31 mouse cellular contexts compared by ENCODE assay signal in genomic region chr13:73631837-73632236, GRCm38 (mm10). TPM values are rescaled to one million over a fixed set of nuclear protein-coding genes. Genes with fewer than 3 reads are reported as not detected.
A peak's percentile ranks its signal among the peaks of the same experiment; 100 is the strongest.
DNase-seq lines count a peak whose midpoint lies in the region; ATAC-seq and TF ChIP-seq lines count a peak whose summit lies in the region.
"Had no signal": no experiment of that assay in that cellular context is flagged by ENCODE, and none has a peak within 500 bp of the region (broad histone marks: within the 10 kb centered on the region; RNA-seq: fewer than 3 reads in every experiment).

No protein-coding gene starts in this region.

- H3K27me3 ChIP-seq in intestine, postnatal 0 days (replicated peaks; ENCODE audit: control insufficient read depth, insufficient read depth, low read length): no peaks in the 10 kb centered on the region
- no peaks in the 10 kb centered on the region for H3K27me3 ChIP-seq in intestine, embryonic 15.5 days (replicated peaks)
- H3K27me3 ChIP-seq in liver, adult 2 months (ENCODE audit: control insufficient read depth, insufficient read depth, low read length): no peaks in the 10 kb centered on the region
- no peaks in the 10 kb centered on the region for H3K27me3 ChIP-seq in MEL (ENCODE audit: control insufficient read depth in 1 of 2, insufficient read depth in 2 of 2, low read length in 2 of 2)
- H3K27me3 ChIP-seq: embryonic facial prominence, embryonic 12.5 days; embryonic facial prominence, embryonic 15.5 days; forebrain, embryonic 13.5 days had no signal

- DNase-seq in liver, adult 2 months (ENCODE audit: extremely low read depth, low read depth, low spot score): peak; percentile 10
- DNase-seq in liver: no peak
- DNase-seq in MEL (ENCODE audit: low read depth, low spot score): no peak
- peak; percentile 33 for DNase-seq in brain, adult 2 months (ENCODE audit: low read depth, low spot score)
- DNase-seq in adrenal gland, adult 8-10 months: no peak
- DNase-seq: adrenal gland, postnatal 10 days; adrenal gland, postnatal 36 days; cerebellum, adult 11 months; cerebellum, adult 2 months; cerebellum, adult 9-11 months; cerebellum, postnatal 25 days; gastrocnemius, postnatal 10 days; gastrocnemius, postnatal 36 days; heart, postnatal 36 days; kidney, adult 18-20 months had no signal

- H3K36me3 ChIP-seq in intestine, postnatal 0 days (ENCODE audit: control insufficient read depth, insufficient read depth): peaks cover 10% of the 10 kb centered on the region
- peaks cover 9% of the 10 kb centered on the region; the same call in 1 of the 2 replicates for H3K36me3 ChIP-seq in intestine, embryonic 15.5 days
- H3K36me3 ChIP-seq in liver, adult 2 months (ENCODE audit: control insufficient read depth, insufficient read depth, low read length): no peaks in the 10 kb centered on the region
- peaks cover 0 to 6% of the 10 kb centered on the region in 2 experiments; a peak in 2 of 4 replicates for H3K36me3 ChIP-seq in MEL (ENCODE audit: control insufficient read depth in 1 of 2, insufficient read depth in 2 of 2, low read length in 2 of 2)

- H3K79me2 ChIP-seq in liver, adult 2 months (ENCODE audit: control insufficient read depth, insufficient read depth, low read length): no peaks in the 10 kb centered on the region
- H3K79me2 ChIP-seq in MEL (ENCODE audit: control insufficient read depth, insufficient read depth, low read length, poor library complexity): no peaks in the 10 kb centered on the region

- no peak overlapping the region for H3K27ac ChIP-seq in intestine, postnatal 0 days (ENCODE audit: low read depth, low read length)
- no peak overlapping the region for H3K27ac ChIP-seq in intestine, embryonic 15.5 days
- no peak overlapping the region for H3K27ac ChIP-seq in liver, adult 2 months (replicated peaks; ENCODE audit: insufficient read depth, low read depth, low read length)
- no peak overlapping the region for H3K27ac ChIP-seq in MEL (ENCODE audit: control insufficient read depth, low read depth, low read length)
- H3K27ac ChIP-seq: embryonic facial prominence, embryonic 12.5 days; embryonic facial prominence, embryonic 15.5 days; forebrain, embryonic 13.5 days; hindbrain, embryonic 10.5 days; hindbrain, embryonic 14.5 days had no signal

- no peak for TF ChIP-seq POLR2A in liver, adult 2 months (IDR thresholded peaks at IDR 0.05; ENCODE audit: extremely low read depth, insufficient read depth, low read length)
- no peak for TF ChIP-seq POLR2A in MEL (IDR thresholded peaks at IDR 0.05; ENCODE audit: control insufficient read depth in 1 of 2, insufficient read depth in 1 of 2, low read depth in 1 of 2, low read length in 2 of 2, poor library complexity in 1 of 2)

- H3K9ac ChIP-seq in intestine, postnatal 0 days (ENCODE audit: low read depth, low read length): no peak overlapping the region
- H3K9ac ChIP-seq in intestine, embryonic 15.5 days: no peak overlapping the region
- H3K9ac ChIP-seq in liver, adult 2 months (ENCODE audit: low read depth, low read length): no peak overlapping the region
- no peak overlapping the region for H3K9ac ChIP-seq in MEL (ENCODE audit: control insufficient read depth, low read depth, low read length, poor library complexity, severe bottlenecking)
- H3K9ac ChIP-seq: embryonic facial prominence, embryonic 12.5 days; embryonic facial prominence, embryonic 15.5 days; forebrain, embryonic 13.5 days; hindbrain, embryonic 14.5 days had no signal

- H3K4me3 ChIP-seq in intestine, postnatal 0 days (ENCODE audit: low read depth, low read length): no peak overlapping the region
- H3K4me3 ChIP-seq in intestine, embryonic 15.5 days (replicated peaks): no peak overlapping the region
- no peak overlapping the region for H3K4me3 ChIP-seq in liver, adult 2 months (ENCODE audit: insufficient read depth, low read depth, low read length)
- no peak overlapping the region for H3K4me3 ChIP-seq in MEL (ENCODE audit: control insufficient read depth in 1 of 2, insufficient read depth in 1 of 2, low read depth in 2 of 2, low read length in 2 of 2)
- H3K4me3 ChIP-seq: embryonic facial prominence, embryonic 12.5 days; embryonic facial prominence, embryonic 15.5 days; forebrain, embryonic 13.5 days; hindbrain, embryonic 10.5 days had no signal

- peaks cover 8% of the 10 kb centered on the region; the same call in 1 of the 2 replicates for H3K4me1 ChIP-seq in intestine, postnatal 0 days (replicated peaks; ENCODE audit: control insufficient read depth, insufficient read depth, low read length)
- H3K4me1 ChIP-seq in intestine, embryonic 15.5 days (replicated peaks): peaks cover 8% of the 10 kb centered on the region
- H3K4me1 ChIP-seq in liver, adult 2 months (ENCODE audit: control insufficient read depth, insufficient read depth, low read length): no peaks in the 10 kb centered on the region; the same call in 1 of the 2 replicates
- peaks cover 0 to 24% of the 10 kb centered on the region in 2 experiments; a peak in 2 of 4 replicates for H3K4me1 ChIP-seq in MEL (ENCODE audit: control insufficient read depth in 1 of 2, insufficient read depth in 2 of 2, low read length in 2 of 2)

- WGBS in intestine, postnatal 0 days: 80% methylated on average over 3 of the region's 3 CpGs
- WGBS in intestine, embryonic 15.5 days: 92% methylated on average over 3 of the region's 3 CpGs
- 91% methylated on average over 3 of the region's 3 CpGs for WGBS in liver, adult 2 months

- TF ChIP-seq CTCF in intestine, postnatal 0 days (IDR thresholded peaks at IDR 0.05; ENCODE audit: low read depth): peak; percentile 44
- TF ChIP-seq CTCF in liver, adult 2 months (IDR thresholded peaks at IDR 0.05; ENCODE audit: low read depth, low read length): no peak
- peak in 2 of 3 experiments; percentile 8 to 9; a peak in 1 of 6 replicates for TF ChIP-seq CTCF in MEL (IDR thresholded peaks at IDR 0.05 in 2 of 3, conservative IDR thresholded peaks at IDR 0.05 in 1 of 3; ENCODE audit: control insufficient read depth in 1 of 3, insufficient read depth in 1 of 3, low read depth in 2 of 3, low read length in 3 of 3, poor library complexity in 1 of 3, severe bottlenecking in 1 of 3)

- no peaks in the 10 kb centered on the region for H3K9me3 ChIP-seq in intestine, postnatal 0 days (ENCODE audit: control insufficient read depth)
- no peaks in the 10 kb centered on the region for H3K9me3 ChIP-seq in intestine, embryonic 15.5 days
- no peaks in the 10 kb centered on the region for H3K9me3 ChIP-seq in MEL (replicated peaks; ENCODE audit: insufficient read depth, low read length)
- H3K9me3 ChIP-seq: embryonic facial prominence, embryonic 12.5 days; embryonic facial prominence, embryonic 15.5 days; forebrain, embryonic 13.5 days; hindbrain, embryonic 10.5 days had no signal

- ATAC-seq in intestine, postnatal 0 days: no peak
- no peak for ATAC-seq in intestine, embryonic 15.5 days
- ATAC-seq: forebrain, embryonic 13.5 days; forebrain, embryonic 16.5 days had no signal

- TF ChIP-seq EP300 in MEL (IDR thresholded peaks at IDR 0.05; ENCODE audit: low read depth in 1 of 2, low read length in 2 of 2): no peak

- no peak for TF ChIP-seq RAD21 in MEL (IDR thresholded peaks at IDR 0.05; ENCODE audit: low read depth, low read length)

- no peak overlapping the region for H3K4me2 ChIP-seq in intestine, postnatal 0 days (replicated peaks; ENCODE audit: low read depth)
- H3K4me2 ChIP-seq in intestine, embryonic 15.5 days (replicated peaks): no peak overlapping the region
- H3K4me2 ChIP-seq: embryonic facial prominence, embryonic 12.5 days; embryonic facial prominence, embryonic 15.5 days; forebrain, embryonic 13.5 days; heart, embryonic 11.5 days; hindbrain, embryonic 14.5 days had no signal

TF ChIP-seq in MEL, 35 proteins besides CTCF, POLR2A, EP300 and RAD21 (continues in another document):
- no peak for TF ChIP-seq POLR2AphosphoS2 (IDR thresholded peaks at IDR 0.05; ENCODE audit: low read length)
- TF ChIP-seq MXI1 (IDR thresholded peaks at IDR 0.05; ENCODE audit: low read depth, low read length): no peak
- TF ChIP-seq MEF2A (IDR thresholded peaks at IDR 0.05; ENCODE audit: extremely low read depth, insufficient replicate concordance, low read depth, low read length, poor library complexity, severe bottlenecking): no peak
- TF ChIP-seq MAX (IDR thresholded peaks at IDR 0.05; ENCODE audit: low read length): no peak
- TF ChIP-seq MYB (IDR thresholded peaks at IDR 0.05; ENCODE audit: low read depth, low read length): no peak
- no peak for TF ChIP-seq MAFK (IDR thresholded peaks at IDR 0.05; ENCODE audit: borderline replicate concordance, low read depth, low read length)
- no peak for TF ChIP-seq TCF12 (IDR thresholded peaks at IDR 0.05; ENCODE audit: low read depth, low read length)
- TF ChIP-seq BHLHE40 (IDR thresholded peaks at IDR 0.05; ENCODE audit: borderline replicate concordance, low read depth, low read length): no peak

RNA-seq across cellular contexts. Expression of gene Tert, which starts 5.1 kb away (rescaled TPM):
- polyA plus RNA-seq in intestine, postnatal 0 days (2015; fragmentation: Nextera tagmentation; extraction: Ambion mirVana): 2.4 and 3.0 TPM in 2 replicates
- polyA plus RNA-seq in intestine, embryonic 15.5 days (2015; fragmentation: Nextera tagmentation; extraction: Ambion mirVana): 5.1 and 5.7 TPM in 2 replicates
- total RNA-seq in liver, adult 2 months (2014; rRNA removed): 7.0 and 8.5 TPM in 2 replicates
- polyA plus RNA-seq in liver, adult 2 months (2012; rRNA removed): 13.1 and 16.5 TPM in 2 replicates
- total RNA-seq in MEL (2012; rRNA removed): 1.1 and 1.2 TPM in 2 replicates
- 1 to 10 TPM in 1 of 2 experiments, not detected in 1; 2.0 TPM for polyA plus RNA-seq in MEL (2012; ENCODE audit: insufficient read depth in 1 of 2, insufficient read length in 2 of 2, low read depth in 1 of 2, low replicate concordance in 2 of 2, missing spikeins in 1 of 2)
- 10 to 100 TPM in 3 of 4 experiments, 1 to 10 TPM in 1; 8.7 to 18.7 (median 12.3) TPM for total RNA-seq in adrenal gland, adult 8-10 months (2022)
- total RNA-seq: heart, postnatal 36 days had no signal

RNA-seq across cellular contexts. Expression of gene Clptm1l, which starts 28.0 kb away (rescaled TPM):
- 127 and 132 TPM in 2 replicates for polyA plus RNA-seq in intestine, postnatal 0 days (2015; fragmentation: Nextera tagmentation; extraction: Ambion mirVana)
- 137 and 164 TPM in 2 replicates for polyA plus RNA-seq in intestine, embryonic 15.5 days (2015; fragmentation: Nextera tagmentation; extraction: Ambion mirVana)
- total RNA-seq in liver, adult 2 months (2014; rRNA removed): 95.1 and 108 TPM in 2 replicates
- 116 and 138 TPM in 2 replicates for polyA plus RNA-seq in liver, adult 2 months (2012; rRNA removed)
- total RNA-seq in MEL (2012; rRNA removed): 175 and 197 TPM in 2 replicates
- 100 to 1,000 TPM; 104 to 201 TPM for polyA plus RNA-seq in MEL (2012; ENCODE audit: insufficient read depth in 1 of 2, insufficient read length in 2 of 2, low read depth in 1 of 2, low replicate concordance in 2 of 2, missing spikeins in 1 of 2)
- total RNA-seq in adrenal gland, adult 8-10 months (2022): 100 to 1,000 TPM; 157 to 197 (median 166) TPM

RNA-seq across cellular contexts. Expression of gene Slc6a18, which starts 46.0 kb away (rescaled TPM):
- 0.04 and 0.20 TPM in 2 replicates for polyA plus RNA-seq in intestine, postnatal 0 days (2015; fragmentation: Nextera tagmentation; extraction: Ambion mirVana)
- polyA plus RNA-seq in intestine, embryonic 15.5 days (2015; fragmentation: Nextera tagmentation; extraction: Ambion mirVana): not detected in 2 replicates
- not detected in 2 replicates for total RNA-seq in liver, adult 2 months (2014; rRNA removed)
- 0.15 TPM in 1 of 2 replicates, not detected in the other for polyA plus RNA-seq in liver, adult 2 months (2012; rRNA removed)
- not detected in 2 replicates for total RNA-seq in MEL (2012; rRNA removed)
- polyA plus RNA-seq in MEL (2012; ENCODE audit: insufficient read depth in 1 of 2, insufficient read length in 2 of 2, low read depth in 1 of 2, low replicate concordance in 2 of 2, missing spikeins in 1 of 2): not detected
- total RNA-seq in adrenal gland, adult 8-10 months (2022): not detected
- total RNA-seq: adrenal gland, postnatal 10 days; adrenal gland, postnatal 36 days; common myeloid progenitor, adult 5-6 weeks; ES-E14; gastrocnemius, postnatal 36 days; granulocyte monocyte progenitor cell, adult 5-6 weeks; heart, adult 8-10 months; heart, postnatal 36 days had no signal
- polyA plus RNA-seq: cerebellum, adult 2 months; embryonic facial prominence, embryonic 12.5 days; embryonic facial prominence, embryonic 15.5 days; forebrain, embryonic 13.5 days; forebrain, embryonic 16.5 days; heart, embryonic 11.5 days; heart, embryonic 14.5 days; heart, postnatal 0 days; hindbrain, embryonic 10.5 days; hindbrain, embryonic 14.5 days; intestine, embryonic 14.5 days had no signal

Comparison
In these comparisons a context has a peak if more than half of its experiments do, and no peak if none do; other contexts are left out.
1. DNase-seq: peak in liver, adult 2 months (single experiment) and brain, adult 2 months (single experiment); none in liver (single experiment), MEL (single experiment) and adrenal gland, adult 8-10 months (single experiment).